Mouse (Mus musculus): ENCODE measurements around the gene Zfp536.

Zfp536 gene

DNA sequence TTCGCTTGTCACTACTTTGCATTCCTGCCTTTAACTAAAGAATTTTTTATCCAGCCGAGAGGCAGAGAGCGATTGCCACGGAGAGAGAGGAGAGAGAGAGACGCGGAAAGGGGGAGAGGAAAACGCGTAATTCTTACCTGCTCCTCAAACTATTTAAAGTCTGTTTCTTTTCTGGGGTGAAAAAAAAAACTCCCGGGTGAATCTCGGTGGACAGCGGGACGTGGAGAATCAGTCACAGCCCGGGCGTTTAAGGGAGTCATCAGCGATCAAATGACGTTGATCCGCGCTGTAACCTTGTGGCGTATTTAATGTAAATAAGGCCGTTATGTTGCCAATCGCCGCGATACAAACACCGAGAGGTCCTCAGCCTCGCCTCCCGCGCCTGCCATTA, at the start of gene Zfp536:
Zfp536 (minus strand) TSS at position 330 of the 391 bp plus-strand sequence.
- no peak for DNase-seq (ENCODE audit: low spot score)

- DNase-seq (ENCODE audit: low spot score) = peak; percentile 3
These were observed 47.3 kb upstream of the Zfp536 start for GRCm38 (mm10) chr7:37820670-37821301.

DNA sequence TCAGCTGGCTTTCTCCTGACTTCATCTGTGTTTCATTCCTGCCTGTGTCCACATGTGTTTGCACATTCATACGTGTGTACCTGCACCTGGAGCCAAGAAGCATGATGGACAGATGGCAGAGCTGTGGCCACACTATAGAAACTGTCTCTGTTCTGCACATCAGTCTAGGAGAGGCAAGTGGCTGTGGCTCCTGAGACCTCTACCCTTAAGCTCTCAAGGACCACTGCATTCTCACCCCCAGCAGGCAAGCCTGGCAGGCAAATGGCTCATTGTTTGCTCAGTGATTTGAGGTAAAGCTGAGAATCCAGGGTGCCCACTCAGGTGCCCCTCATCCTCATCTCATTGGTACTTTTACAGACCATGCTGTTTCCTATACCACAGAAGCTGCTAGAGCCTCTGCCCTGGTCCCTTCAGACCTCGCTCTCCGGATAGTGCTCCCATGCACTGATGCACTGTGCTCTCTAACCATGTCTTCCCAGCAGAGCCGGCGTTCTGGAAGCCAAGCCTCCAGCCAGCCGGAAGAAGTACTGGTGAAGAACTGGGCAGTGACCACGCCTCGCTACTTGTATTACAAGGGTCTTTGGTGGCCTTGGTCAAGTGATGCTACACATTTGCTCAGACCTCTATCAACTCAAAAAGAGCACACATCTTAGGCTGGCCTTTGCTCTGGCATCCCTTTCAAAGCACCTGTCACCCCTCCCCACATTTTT, 45.3 kb upstream of the Zfp536 start:
- no peak for DNase-seq (ENCODE audit: low spot score)

- no peak for DNase-seq (ENCODE audit: low spot score)
These were observed 43.5 kb upstream of the Zfp536 start for GRCm38 (mm10) chr7:37816901-37817300.

- DNase-seq (ENCODE audit: low spot score) = no peak
These were observed 41.5 kb upstream of the Zfp536 start for GRCm38 (mm10) chr7:37814844-37815406.

DNA sequence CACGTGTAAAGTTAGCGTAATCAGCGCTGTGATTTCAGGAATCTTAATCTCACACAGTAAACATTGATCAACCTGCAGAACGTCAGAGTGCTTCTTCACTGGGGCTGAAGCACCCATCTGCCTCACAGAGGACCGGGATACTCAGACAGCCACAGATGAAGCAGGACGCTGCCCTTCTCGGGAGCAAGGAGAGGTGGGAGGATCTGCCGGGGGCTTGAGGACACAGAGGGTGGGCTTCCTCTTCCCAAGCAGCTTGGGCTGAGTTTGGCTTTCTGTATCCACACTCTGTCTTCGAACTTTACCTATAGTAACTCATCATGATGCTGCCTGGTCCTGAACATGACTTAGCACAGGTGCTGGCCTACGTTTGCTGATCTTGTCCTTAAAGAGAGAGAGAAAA, 40.2 kb upstream of the Zfp536 start:
- DNase-seq (ENCODE audit: low spot score) = no peak

DNA sequence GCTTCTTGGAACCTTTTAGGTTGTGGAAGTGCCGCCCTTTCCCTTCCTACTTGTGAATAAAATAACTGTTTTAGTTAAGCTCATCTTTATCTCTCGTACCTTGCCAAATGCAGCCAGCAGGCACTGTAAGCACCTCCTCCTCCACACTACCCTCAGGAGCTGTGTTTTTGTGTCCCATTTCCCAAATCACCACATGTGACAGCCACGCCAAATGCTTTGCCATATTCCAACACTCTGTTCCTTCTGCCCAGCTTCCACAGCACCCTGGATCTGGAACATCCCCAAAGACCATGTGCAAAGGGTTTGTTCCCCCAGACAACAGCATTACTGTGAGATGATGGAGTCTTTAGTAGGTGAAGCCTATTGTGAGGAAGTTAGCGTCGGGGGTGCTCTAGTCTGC, 36.5 kb upstream of the Zfp536 start:
- no peak for DNase-seq (ENCODE audit: low spot score)

DNA sequence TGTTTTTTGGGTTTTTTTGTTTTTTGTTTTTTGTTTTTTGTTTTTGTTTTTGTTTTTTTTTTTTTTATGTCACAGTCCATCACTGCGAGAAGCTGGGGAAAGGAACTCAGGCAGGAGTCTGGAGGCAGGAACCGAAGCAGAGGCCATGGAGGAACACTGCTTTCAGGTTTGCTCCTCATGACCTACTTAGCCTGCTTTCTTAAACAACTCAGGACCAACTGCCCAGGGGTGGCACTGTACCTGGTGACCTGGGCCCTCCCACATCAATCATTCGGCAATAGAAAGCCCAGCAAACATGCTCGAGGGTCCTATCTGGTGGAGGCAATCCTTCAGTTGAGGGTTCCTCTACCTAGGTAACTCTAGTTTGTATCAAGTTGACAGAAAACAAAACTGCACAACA, 35.6 kb upstream of the Zfp536 start:
- DNase-seq (ENCODE audit: low spot score) = no peak

- DNase-seq (ENCODE audit: low spot score) = no peak
These were observed 27.7 kb upstream of the Zfp536 start for GRCm38 (mm10) chr7:37801160-37801559.

DNA sequence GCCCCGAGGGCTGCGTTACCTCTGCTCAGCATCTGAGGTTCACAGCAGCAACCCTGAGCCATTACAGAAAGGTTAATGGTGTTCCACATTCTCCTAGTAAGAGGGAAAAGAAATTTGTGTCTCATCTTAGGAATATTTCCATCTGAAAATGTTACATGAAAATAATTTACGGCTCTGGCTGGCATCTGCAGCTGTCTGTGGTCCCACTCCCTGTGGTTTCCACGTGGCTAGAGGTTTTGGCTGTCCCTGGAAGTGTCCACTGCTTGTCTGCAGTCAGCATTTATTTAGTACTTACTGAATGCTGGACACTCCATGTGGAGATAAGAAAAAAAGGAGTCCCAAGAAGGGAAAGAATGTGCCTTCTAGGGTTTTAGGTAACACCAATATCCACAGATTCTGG, 15.3 kb upstream of the Zfp536 start:
- DNase-seq (ENCODE audit: low spot score) = no peak

DNA sequence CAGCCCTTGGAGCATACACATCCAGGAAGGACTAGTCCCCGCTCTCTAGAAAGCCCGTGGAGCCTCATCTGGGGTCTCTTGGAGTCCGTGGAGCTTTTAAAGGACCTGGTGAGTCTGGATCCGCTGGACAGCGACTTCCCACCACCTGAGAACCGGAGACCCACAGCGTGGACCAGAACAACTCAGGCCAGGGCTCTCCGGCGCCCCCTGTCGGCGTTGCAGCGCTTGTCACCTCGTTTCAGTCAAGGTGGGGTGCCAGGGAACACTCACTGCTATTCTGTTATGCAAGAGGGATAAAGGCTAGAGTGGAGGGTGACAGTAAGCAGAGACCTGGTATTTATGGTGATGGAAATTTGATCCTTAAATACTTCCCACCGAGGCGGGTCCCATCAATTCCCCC, 2.1 kb upstream of the Zfp536 start:
- peak; percentile 2 for DNase-seq (ENCODE audit: low spot score)

- no peak for DNase-seq (ENCODE audit: low spot score)
These were observed 1.1 kb upstream of the Zfp536 start for GRCm38 (mm10) chr7:37774463-37774970.

- DNase-seq (ENCODE audit: low spot score) = no peak
These were observed 465 bp upstream of the Zfp536 start for GRCm38 (mm10) chr7:37773906-37774305.

DNA sequence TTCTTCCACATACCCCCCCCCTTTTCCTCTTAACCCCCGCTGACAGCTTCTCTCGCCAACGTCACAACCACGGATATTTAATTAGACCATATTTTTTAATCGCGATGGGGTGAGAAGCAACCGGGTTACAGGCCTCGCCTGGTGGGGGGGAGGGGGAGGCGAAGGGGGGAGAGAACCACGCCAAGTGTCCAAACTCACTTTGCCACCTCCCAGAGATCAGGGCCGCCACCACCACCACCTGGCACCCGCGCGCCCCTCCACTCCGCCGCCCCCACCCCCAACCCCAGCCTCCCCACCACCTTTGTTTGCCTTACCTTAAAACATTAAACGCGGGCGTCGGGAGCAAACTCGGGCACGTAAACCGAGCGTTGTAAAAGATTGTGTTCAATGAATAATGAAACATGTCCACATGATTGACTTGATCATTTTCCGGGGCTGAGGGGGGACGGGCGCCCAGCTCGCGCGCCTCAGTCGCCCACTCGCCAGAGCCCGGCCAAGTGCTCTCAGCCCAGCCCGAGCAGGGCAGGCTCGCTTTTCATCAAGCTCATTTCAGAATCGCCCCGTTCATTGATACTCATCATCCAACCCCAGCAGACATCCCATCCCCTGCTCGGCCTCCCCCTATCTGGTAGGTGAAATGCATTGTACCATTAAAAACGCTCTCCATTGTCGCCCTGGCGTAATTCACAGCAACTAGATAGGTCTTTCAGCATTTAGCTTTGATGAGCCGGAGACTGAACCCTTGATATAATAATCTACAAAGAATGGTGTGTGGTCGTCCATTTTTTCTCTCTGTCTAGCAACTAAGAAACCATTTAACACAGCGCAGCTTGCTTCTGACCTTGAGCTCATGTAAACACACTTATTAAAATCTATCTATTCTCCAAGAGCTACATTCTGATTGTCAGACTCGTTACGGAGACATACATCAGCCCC, 797 bp downstream of the Zfp536 start:
- no peak for DNase-seq (ENCODE audit: low spot score)

- no peak for DNase-seq (ENCODE audit: low spot score)
These were observed 1.7 kb downstream of the Zfp536 start for GRCm38 (mm10) chr7:37771491-37772375.

DNA sequence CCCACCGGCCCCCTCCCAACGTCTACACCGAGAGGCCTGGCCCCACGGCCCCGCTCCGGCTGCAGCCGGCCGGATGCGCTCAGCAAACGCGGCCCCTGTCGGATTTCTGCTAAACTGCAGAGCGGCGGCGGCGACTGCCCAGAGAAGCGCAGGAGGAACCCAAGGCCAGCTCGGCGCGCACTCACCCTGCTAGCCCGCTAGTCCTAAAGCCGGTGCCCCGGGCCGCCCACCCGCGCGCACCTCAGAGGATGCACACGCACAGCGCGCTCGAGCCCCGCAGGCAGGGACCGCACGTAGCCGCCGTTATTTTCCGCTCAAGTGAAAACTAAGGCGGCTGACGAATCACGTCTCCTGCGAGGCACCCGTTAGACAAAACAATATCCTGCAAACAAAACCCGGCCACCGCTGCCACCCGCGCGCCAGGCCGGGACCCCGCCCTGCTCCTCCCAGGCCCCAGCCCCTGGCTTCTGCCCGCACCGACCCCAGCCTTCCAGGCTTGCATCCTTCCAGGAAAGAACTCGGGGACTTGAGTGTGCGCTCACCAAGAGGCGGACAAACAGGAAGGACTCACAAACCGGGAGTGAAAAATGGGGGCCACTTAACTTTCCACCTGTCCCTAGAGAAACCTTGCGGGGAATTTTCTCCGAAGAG, 2.9 kb downstream of the Zfp536 start:
- DNase-seq (ENCODE audit: low spot score) = no peak

DNA sequence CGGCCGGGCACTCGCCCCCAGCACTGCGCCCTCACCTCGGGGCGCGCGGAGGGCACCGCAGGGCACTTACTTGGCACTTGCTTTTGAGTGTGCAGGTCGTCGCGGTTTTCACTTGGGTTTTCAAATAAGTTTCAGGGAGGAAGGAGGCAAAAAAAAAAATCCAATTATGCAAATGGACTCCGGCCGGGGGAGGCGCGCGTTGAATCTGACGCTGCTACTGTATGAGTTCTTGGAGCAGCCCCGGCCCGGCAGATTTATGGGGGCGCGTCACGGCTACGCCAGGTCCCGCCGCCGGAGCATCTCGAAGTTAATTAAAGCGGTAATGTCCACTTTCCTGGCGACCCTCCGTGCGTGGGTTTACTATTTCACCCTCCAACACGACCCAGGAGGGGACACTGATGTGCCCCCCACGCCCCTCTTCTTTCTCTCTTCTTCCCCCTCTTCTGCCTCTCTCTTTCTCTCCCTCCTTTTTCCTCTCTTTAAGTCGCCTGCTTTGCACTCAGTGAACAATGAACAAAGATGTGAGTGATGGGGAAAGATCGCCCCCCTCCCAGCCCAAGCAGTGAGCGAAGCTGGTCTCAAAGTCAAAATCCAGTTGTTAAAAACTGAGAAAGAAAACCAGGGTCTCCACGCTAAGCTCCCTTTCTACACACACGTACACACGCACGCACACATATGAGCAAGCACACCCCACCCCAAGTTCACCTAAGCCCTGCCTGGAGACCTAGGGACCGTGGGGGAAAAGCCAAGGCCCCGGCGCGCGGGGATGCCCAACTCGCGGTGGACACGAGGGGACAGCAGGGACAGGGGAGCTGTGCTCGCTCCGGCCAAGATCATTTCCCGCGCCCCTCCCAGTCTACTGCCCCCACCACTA, 3.7 kb downstream of the Zfp536 start:
- DNase-seq (ENCODE audit: low spot score) = no peak

DNA sequence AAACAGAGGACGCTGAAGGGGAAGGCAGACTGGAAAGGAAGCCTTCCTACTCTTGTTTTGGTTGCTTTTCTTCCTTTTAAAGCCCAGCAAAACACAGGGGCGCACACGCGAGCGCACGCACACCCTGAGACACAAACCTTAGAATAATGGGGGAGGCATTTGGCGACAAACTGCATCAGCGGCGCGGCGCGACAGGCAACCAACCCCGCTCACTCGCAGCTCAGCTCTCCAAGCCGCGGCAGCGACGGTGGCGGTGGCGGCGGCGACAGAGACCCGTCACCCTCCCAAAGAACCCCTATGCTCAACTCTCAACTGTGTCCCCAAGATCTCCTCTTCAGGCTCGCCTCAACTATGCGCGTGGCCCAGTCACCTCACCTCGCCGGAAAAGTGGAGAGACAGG, 4.4 kb downstream of the Zfp536 start:
- DNase-seq (ENCODE audit: low spot score) = no peak

- DNase-seq (ENCODE audit: low spot score) = no peak
These were observed 5.0 kb downstream of the Zfp536 start for GRCm38 (mm10) chr7:37768310-37768940.
